Mouse (Mus musculus) lung, embryonic 14.5 days (tissue): Measurements from ENCODE around the gene Dnhd1. TPM values are rescaled to one million over a fixed set of nuclear protein-coding genes. Genes with fewer than 3 reads are reported as not detected.

Experiments used
- ATAC-seq: fragments of 200-750 bp; cut with Nextera tagmentation; 2 replicates; pipeline ENCODE4 v1.8.0; 2017; ENCODE audit warnings: mild to moderate bottlenecking, moderate TSS enrichment, moderate library complexity; ENCODE audit not compliant: insufficient read depth
- DNase-seq: peaks from one replicate; pipeline ENCODE4 v3.0.0-alpha.2; 2015
- H3K27ac ChIP-seq: fragments of 300-500 bp; sonication (generic); 2 replicates; pipeline ENCODE4 v1.5.1; 2014; ENCODE audit warnings: low read depth, mild to moderate bottlenecking, moderate library complexity
- H3K27me3 ChIP-seq: fragments of 300-500 bp; sonication (generic); 2 replicates; pipeline ENCODE4 v1.6.1; 2014; ENCODE audit warnings: low read length, control low read depth; ENCODE audit not compliant: insufficient read depth
- H3K36me3 ChIP-seq: fragments of 300-500 bp; sonication (generic); 2 replicates; pipeline ENCODE4 v1.6.1; 2014; ENCODE audit warnings: control low read depth; ENCODE audit not compliant: insufficient read depth
- H3K4me1 ChIP-seq: fragments of 300-500 bp; sonication (generic); 2 replicates; pipeline ENCODE4 v1.6.1; 2014; ENCODE audit warnings: antibody characterized with exemption, control low read depth; ENCODE audit not compliant: insufficient read depth
- H3K4me2 ChIP-seq: fragments of 300-500 bp; sonication (generic); 2 replicates; pipeline ENCODE4 v1.6.1; 2014; ENCODE audit warnings: mild to moderate bottlenecking
- H3K4me3 ChIP-seq: fragments of 300-500 bp; sonication (generic); 2 replicates; pipeline ENCODE4 v1.5.1; 2014; ENCODE audit warnings: low read depth, low read length
- H3K9ac ChIP-seq: fragments of 300-500 bp; sonication (generic); 2 replicates; pipeline ENCODE4 v1.6.1; 2014
- H3K9me3 ChIP-seq: fragments of 300-500 bp; sonication (generic); 2 replicates; pipeline ENCODE4 v1.6.1; 2016; ENCODE audit warnings: low read depth, low read length, control low read depth
- CTCF ChIP-seq: IDR thresholded peaks from 2 replicates; pipeline ENCODE4 v1.5.1; 2016; ENCODE audit warnings: antibody characterized with exemption, low read depth
- WGBS: fragments of 180-500 bp; shearing (Covaris S2); extraction: QIAGEN DNeasy Blood & Tissue Kit; methylation state at CpG from one replicate; pipeline ENCODE4 v1.1.7; 2014; 5-methylcytosine and 5-hydroxymethylcytosine counted together
- polyA plus RNA-seq: library from polyadenylated mRNA; unstranded; fragments of >200 nt; fragmentation: Nextera tagmentation; extraction: Ambion mirVana; gene quantifications from 2 replicates; pipeline ENCODE4 v1.2.1, GENCODE M21; 2014

The Dnhd1 gene
- 0.84 and 1.0 TPM in 2 replicates for polyA plus RNA-seq

DNA sequence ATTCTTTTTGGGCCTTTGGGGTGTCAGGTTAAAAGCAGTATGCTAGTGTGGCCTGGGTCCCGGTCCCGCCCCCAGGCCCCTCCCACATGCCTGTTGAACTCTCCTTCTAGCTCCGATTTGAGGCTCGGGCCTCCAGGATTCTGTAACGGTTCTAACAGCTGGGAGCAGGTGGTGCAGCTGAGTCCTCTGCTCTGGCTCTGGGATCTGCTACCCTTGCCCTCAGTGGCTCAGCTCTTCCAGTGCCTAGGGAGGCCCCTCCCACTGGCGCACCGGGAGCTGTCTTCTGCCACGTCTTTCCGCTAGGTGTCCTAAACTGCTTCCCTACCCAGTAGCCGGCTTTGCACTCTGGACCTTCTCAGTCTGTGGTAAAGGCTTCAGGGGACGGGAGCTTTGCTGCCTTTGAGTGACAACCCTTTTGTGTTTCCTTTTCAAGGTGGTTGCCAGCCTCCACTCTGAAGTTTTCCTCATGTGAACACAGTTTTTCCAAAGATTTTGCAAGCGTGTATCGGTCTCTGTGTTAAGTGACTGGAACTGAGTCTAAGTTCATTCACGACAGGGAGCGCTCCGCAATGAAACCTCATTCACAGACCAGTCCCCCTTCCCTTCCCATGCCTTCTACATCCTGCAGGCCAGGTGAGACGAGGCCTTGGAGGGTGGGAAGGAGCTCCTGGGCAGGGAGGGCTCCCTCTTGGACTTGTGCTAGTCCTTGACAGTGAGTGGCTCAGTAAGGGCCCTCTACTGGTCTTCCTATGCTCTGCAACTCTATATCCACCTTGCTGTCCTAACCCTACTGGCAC, at the start of gene Dnhd1:
TSS of gene Dnhd1 (plus strand) at position 189 of the 797 bp plus-strand sequence.
- Histone ChIP-seq H3K27ac (peak within 1 kb of the TSS; percentile 50; the same call in 1 of the 2 replicates), H3K9ac (peak within 1 kb of the TSS; percentile 22; the same call in 1 of the 2 replicates), H3K36me3 (peaks cover 2% of the 10 kb centered on the region; the same call in 1 of the 2 replicates), H3K27me3 (no peaks in the 10 kb centered on the region), H3K4me1 (no peaks in the 10 kb centered on the region), H3K4me3 (peak within 1 kb of the TSS; percentile 33), H3K4me2 (peak within 1 kb of the TSS; percentile 85), H3K9me3 (no peaks in the 10 kb centered on the region)
- peak; percentile 83 for DNase-seq
- TF ChIP-seq CTCF: peak; percentile 62
- WGBS: under 1% methylated on average over 17 of the region's 17 CpGs
- ATAC-seq: peak; percentile 96

DNA sequence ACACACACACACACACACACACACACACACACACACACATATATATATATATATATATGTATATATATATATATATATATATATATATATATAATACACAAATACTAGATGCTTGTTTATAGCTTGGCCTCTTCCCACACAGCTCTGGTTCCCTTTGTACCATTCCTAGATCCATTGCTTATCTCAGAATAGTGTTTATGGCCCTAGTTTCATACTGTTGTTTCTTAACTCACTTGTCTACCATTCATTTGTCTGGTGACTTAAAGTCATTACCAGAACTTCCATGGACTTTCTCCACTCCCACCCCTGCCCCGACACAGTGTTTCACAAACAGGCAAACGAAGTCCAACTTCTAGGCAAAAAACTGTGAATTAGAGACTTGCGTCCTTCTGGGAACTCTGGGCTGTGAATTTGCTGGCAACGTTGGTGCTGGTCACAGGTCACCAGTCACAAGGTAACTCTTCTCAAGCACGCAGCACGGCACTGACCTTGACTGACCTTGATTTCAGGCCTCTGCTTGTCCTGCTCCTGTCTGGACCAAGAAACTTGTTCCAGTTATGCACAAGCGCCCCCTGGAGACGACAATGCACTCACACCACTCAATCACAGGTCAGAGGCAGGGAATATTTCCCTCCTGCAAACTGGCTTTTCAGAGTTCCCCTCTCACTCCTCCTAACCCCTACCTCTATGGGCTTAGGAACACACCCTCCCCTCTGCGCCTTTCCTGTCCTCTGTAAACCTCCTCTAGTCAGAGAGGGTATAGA, 47.6 kb upstream of the Dnhd1 start:
- WGBS: 34% methylated on average over 9 of the region's 9 CpGs
- no peaks in the 10 kb centered on the region for H3K4me1 ChIP-seq
- no peak overlapping the region for H3K4me3 ChIP-seq
- H3K36me3 ChIP-seq: no peaks in the 10 kb centered on the region
- no peak overlapping the region for H3K27ac ChIP-seq
- peak; percentile 82 for TF ChIP-seq CTCF
- DNase-seq: peak; percentile 79
- H3K27me3 ChIP-seq: no peaks in the 10 kb centered on the region
- H3K9me3 ChIP-seq: no peaks in the 10 kb centered on the region
- H3K4me2 ChIP-seq: no peak overlapping the region
- no peak overlapping the region for H3K9ac ChIP-seq
- peak; percentile 75; the same call in 1 of the 2 replicates for ATAC-seq

DNA sequence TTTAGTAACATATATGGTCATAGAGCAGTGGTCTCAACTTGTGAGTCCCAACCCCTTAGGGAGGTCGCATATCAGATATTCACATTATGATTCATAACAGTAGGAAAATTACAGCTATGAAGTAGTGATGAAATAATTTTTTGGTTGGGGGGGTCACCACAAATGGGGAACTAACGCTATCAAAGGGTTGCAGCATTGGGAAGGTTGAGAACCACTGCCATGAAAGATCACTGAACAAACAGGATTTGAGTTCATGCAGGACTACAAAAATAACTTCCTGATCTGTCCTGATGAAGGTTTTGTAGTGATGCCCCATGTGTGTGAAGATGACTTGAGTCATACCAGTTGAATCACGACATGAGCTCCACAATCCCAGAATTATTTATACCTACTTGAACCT, 42.2 kb upstream of the Dnhd1 start:
- no peaks in the 10 kb centered on the region for H3K27me3 ChIP-seq
- peaks cover 42% of the 10 kb centered on the region for H3K36me3 ChIP-seq
- no peaks in the 10 kb centered on the region for H3K9me3 ChIP-seq
- H3K4me1 ChIP-seq: no peaks in the 10 kb centered on the region
- H3K4me3 ChIP-seq: no peak overlapping the region
- H3K4me2 ChIP-seq: no peak overlapping the region
- ATAC-seq (no peak), DNase-seq (no peak)
- no peak overlapping the region for H3K9ac ChIP-seq
- no peak overlapping the region for H3K27ac ChIP-seq
- 79% methylated on average over 3 of the region's 3 CpGs for WGBS
- TF ChIP-seq CTCF: no peak

DNA sequence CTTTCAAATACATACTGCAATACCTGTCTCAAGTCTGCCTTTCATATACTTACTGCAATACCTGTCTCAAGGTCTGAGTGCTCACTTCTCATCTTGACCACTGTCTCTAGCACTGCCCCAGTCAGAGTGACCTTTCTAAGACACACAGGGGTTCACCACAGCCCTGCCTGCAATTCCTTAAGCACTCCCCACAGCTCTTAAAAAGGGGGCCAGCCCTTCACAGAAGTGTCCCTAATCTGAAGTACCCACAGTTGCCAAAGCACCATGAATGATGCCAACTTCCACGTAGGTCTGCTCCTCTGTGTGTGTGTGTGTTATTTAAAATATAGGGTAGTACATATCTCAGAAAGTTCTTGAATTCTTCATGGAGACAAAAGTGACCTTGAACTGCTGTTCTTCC, 38.9 kb upstream of the Dnhd1 start:
- H3K36me3 ChIP-seq: peaks cover 70% of the 10 kb centered on the region

DNA sequence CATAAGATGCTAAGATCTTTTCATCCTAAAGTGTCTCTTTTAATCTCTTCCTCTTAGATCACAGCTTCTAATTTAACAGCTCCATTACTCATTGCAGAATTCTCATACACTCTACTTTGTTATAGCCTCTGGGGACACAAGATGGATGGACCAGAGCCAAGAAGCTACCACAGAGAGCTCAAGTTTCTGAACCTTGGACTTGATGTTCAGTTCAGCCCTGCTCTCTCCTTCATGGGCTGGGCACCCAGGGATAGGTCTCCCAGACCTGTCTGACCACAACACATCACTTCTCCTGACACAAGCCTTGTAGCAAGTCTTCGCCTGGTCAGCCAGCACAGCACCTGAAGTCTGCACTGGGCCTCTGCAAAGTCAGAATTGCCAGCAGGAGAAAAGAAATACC, 36.2 kb upstream of the Dnhd1 start:
- 82% methylated on average over 1 of the region's 1 CpGs for WGBS

More for the DNA sequence above, 38.9 kb upstream of the Dnhd1 start:
- Histone ChIP-seq H3K4me3 (no peak overlapping the region), H3K4me1 (no peaks in the 10 kb centered on the region), H3K9me3 (no peaks in the 10 kb centered on the region), H3K4me2 (no peak overlapping the region), H3K27me3 (no peaks in the 10 kb centered on the region), H3K9ac (no peak overlapping the region), H3K27ac (no peak overlapping the region)
- 82% methylated on average over 1 of the region's 1 CpGs for WGBS
- no peak for DNase-seq
- no peak for TF ChIP-seq CTCF
- ATAC-seq: no peak

DNA sequence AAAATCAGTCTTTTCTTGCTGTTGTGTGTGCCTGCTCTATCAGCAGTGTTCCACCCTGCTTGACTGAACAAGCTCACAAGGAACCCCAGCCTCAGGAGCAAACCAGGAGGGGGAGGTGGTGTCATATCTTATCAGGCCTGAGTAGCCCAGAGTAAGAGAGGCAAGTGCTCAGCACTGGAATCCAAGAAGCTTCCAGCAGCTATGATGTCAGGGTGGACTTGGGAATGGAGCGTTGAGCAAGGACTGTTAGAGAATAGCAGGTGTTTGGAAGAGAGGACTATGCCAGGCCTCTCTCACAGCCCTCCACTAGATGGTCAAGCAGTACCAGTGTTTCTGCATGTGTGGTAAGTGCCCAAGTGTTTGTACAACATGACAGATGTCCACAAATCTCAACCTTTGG, 34.9 kb upstream of the Dnhd1 start:
- Histone ChIP-seq H3K36me3 (peaks cover 92% of the 10 kb centered on the region), H3K4me1 (0 out of 2 replicates have a peak, but pooled peaks cover 3% of the 10 kb centered on the region), H3K27me3 (no peaks in the 10 kb centered on the region), H3K27ac (no peak overlapping the region), H3K4me2 (no peak overlapping the region), H3K9ac (no peak overlapping the region), H3K4me3 (no peak overlapping the region), H3K9me3 (no peaks in the 10 kb centered on the region)
- DNase-seq (no peak), ATAC-seq (no peak)
- WGBS: 60% methylated on average over 1 of the region's 1 CpGs
- TF ChIP-seq CTCF: no peak

More for the DNA sequence above, 36.2 kb upstream of the Dnhd1 start:
- no peak for ATAC-seq
- Histone ChIP-seq H3K36me3 (peaks cover 91% of the 10 kb centered on the region), H3K27ac (no peak overlapping the region), H3K4me1 (no peaks in the 10 kb centered on the region), H3K9ac (no peak overlapping the region), H3K4me3 (no peak overlapping the region), H3K9me3 (no peaks in the 10 kb centered on the region), H3K27me3 (no peaks in the 10 kb centered on the region), H3K4me2 (no peak overlapping the region)
- DNase-seq: no peak
- no peak for TF ChIP-seq CTCF

DNA sequence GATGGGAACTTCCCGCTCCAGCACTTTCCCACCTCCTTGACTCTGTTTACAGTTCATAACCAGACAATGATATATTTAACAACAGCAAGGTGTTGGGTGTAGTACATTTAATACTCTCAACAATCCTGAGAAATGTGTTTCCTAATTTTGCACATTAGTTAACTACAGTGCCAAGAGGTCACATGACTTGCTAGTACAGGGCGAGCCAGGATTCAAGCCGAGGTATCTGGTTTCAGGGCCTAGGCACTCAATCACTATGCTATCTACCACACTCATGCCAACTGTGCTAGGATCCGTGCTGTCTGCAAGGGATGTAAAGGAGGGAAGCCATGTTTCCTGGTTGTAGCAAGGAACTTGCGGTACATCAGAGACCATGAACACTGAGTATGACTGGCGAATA, 34.1 kb upstream of the Dnhd1 start:
- Histone ChIP-seq H3K4me1 (0 out of 2 replicates have a peak, but pooled peaks cover 3% of the 10 kb centered on the region), H3K27me3 (no peaks in the 10 kb centered on the region), H3K4me3 (no peak overlapping the region), H3K36me3 (peaks cover 89% of the 10 kb centered on the region), H3K9me3 (no peaks in the 10 kb centered on the region), H3K4me2 (no peak overlapping the region), H3K9ac (no peak overlapping the region), H3K27ac (no peak overlapping the region)
- 68% methylated on average over 6 of the region's 6 CpGs for WGBS
- DNase-seq (no peak), ATAC-seq (no peak)
- TF ChIP-seq CTCF: no peak
